Mouse (Mus musculus) liver, embryonic 14.5 days (tissue): ENCODE measurements around the gene Atp6v0a1. TPM values are rescaled to one million over a fixed set of nuclear protein-coding genes. Genes with fewer than 3 reads are reported as not detected.

Experiments used
- ATAC-seq: fragments of 200-750 bp; cut with Nextera tagmentation; 2 replicates; pipeline ENCODE4 v1.8.0; 2017; ENCODE audit warnings: moderate number of reproducible peaks, mild to moderate bottlenecking, moderate library complexity; ENCODE audit not compliant: insufficient read depth
- DNase-seq, 3 experiments: peaks; one replicate each; pipeline ENCODE4 v3.0.0-alpha.2; 2012 to 2013; ENCODE audit warnings: low read depth in 3 of 3, low spot score in 3 of 3
- H3K27ac ChIP-seq: fragments of 300-500 bp; sonication (generic); 2 replicates; pipeline ENCODE4 v1.5.1; 2014; ENCODE audit warnings: moderate library complexity, mild to moderate bottlenecking, control low read depth, inconsistent platforms
- H3K27me3 ChIP-seq: fragments of 300-500 bp; sonication (generic); 2 replicates; pipeline ENCODE4 v1.6.1; 2014; ENCODE audit warnings: mild to moderate bottlenecking, low read length, moderate library complexity; ENCODE audit not compliant: control insufficient read depth, insufficient read depth
- H3K36me3 ChIP-seq: fragments of 300-500 bp; sonication (generic); replicated peaks from 2 replicates; pipeline ENCODE4 v1.6.1; 2014; ENCODE audit warnings: low read depth; ENCODE audit not compliant: control insufficient read depth, insufficient read depth
- H3K4me1 ChIP-seq, 2 experiments: fragments of 200-500 bp in 1 of 2; fragments of 300-500 bp in 1 of 2; sonication (generic) in 1 of 2; replicated peaks; 2 replicates each; pipeline ENCODE4 v1.6.1; 2012 to 2014; ENCODE audit warnings: antibody characterized with exemption in 1 of 2, inconsistent platforms in 1 of 2, low read length in 1 of 2; ENCODE audit not compliant: control insufficient read depth in 2 of 2, insufficient read depth in 2 of 2
- H3K4me2 ChIP-seq: fragments of 300-500 bp; sonication (generic); 2 replicates; pipeline ENCODE4 v1.6.1; 2014; ENCODE audit warnings: low read depth, mild to moderate bottlenecking, control low read depth, moderate library complexity
- H3K4me3 ChIP-seq, 2 experiments: fragments of 200-500 bp in 1 of 2; fragments of 300-500 bp in 1 of 2; sonication (generic) in 1 of 2; 2 replicates each; pipeline ENCODE4 v1.5.1; 2012 to 2014; ENCODE audit warnings: low read depth in 2 of 2, low read length in 2 of 2, mild to moderate bottlenecking in 2 of 2, control low read depth in 1 of 2, inconsistent platforms in 1 of 2, moderate library complexity in 1 of 2; ENCODE audit not compliant: insufficient read depth in 1 of 2
- H3K9ac ChIP-seq: fragments of 300-500 bp; sonication (generic); replicated peaks from 2 replicates; pipeline ENCODE4 v1.6.1; 2014; ENCODE audit warnings: mild to moderate bottlenecking, control low read depth, moderate library complexity
- H3K9me3 ChIP-seq: fragments of 300-500 bp; sonication (generic); 2 replicates; pipeline ENCODE4 v1.6.1; 2016; ENCODE audit warnings: low read length, mixed read lengths; ENCODE audit not compliant: control insufficient read depth
- CTCF ChIP-seq: IDR thresholded peaks from 2 replicates; pipeline ENCODE4 v1.5.1; 2016; ENCODE audit warnings: antibody characterized with exemption, low read depth, control low read depth
- EP300 ChIP-seq: IDR thresholded peaks from 2 replicates; pipeline ENCODE4 v1.6.1; 2016; ENCODE audit warnings: antibody characterized with exemption, low read depth
- WGBS: fragments of 180-500 bp; shearing (Covaris S2); extraction: QIAGEN DNeasy Blood & Tissue Kit; methylation state at CpG from one replicate; pipeline ENCODE4 v1.1.7; 2014; ENCODE audit not compliant: insufficient replicate concordance; 5-methylcytosine and 5-hydroxymethylcytosine counted together
- polyA plus RNA-seq, 2 experiments: library from polyadenylated mRNA; depleted of rRNA in 1 of 2; stranded (reverse) in 1 of 2; unstranded in 1 of 2; fragments of >200 nt; fragmentation: Nextera tagmentation in 1 of 2; extraction: Ambion mirVana in 1 of 2; gene quantifications; 2 replicates each; pipeline versions ENCODE4 v1.2.1 to v1.2.3; 2012 to 2014

The Atp6v0a1 gene
- polyA plus RNA-seq, 2 experiments = 29.5 to 37.8 TPM

- Histone ChIP-seq H3K27me3 (no peaks in the 10 kb centered on the region), H3K9me3 (no peaks in the 10 kb centered on the region), H3K9ac (no peak overlapping the region), H3K36me3 (peaks cover 43% of the 10 kb centered on the region), H3K27ac (no peak overlapping the region), H3K4me1 (peaks cover 27 to 40% of the 10 kb centered on the region in 2 experiments), H3K4me3 (no peak overlapping the region), H3K4me2 (no peak overlapping the region)
- DNase-seq (no peak), ATAC-seq (no peak)
- 87% methylated on average over 5 of the region's 5 CpGs for WGBS
- TF ChIP-seq CTCF (no peak), EP300 (no peak)
Observed at GRCm38 (mm10) chr11:101061049-101061448, 51.8 kb downstream of the Atp6v0a1 start.

- Histone ChIP-seq H3K4me3 (no peak overlapping the region), H3K27me3 (no peaks in the 10 kb centered on the region), H3K9ac (no peak overlapping the region; the same call in 1 of the 2 replicates), H3K4me2 (peak overlapping the region; percentile 65; the same call in 1 of the 2 replicates), H3K27ac (peak overlapping the region; percentile 97), H3K4me1 (peaks cover 32 to 49% of the 10 kb centered on the region in 2 experiments), H3K36me3 (peaks cover 31% of the 10 kb centered on the region), H3K9me3 (no peaks in the 10 kb centered on the region)
- DNase-seq (no peak), ATAC-seq (no peak)
- no peak for TF ChIP-seq EP300
- TF ChIP-seq CTCF = peak; percentile 58
- 73% methylated on average over 12 of the region's 12 CpGs for WGBS
Observed at GRCm38 (mm10) chr11:101062165-101062884, 53.1 kb downstream of the Atp6v0a1 start.

DNA sequence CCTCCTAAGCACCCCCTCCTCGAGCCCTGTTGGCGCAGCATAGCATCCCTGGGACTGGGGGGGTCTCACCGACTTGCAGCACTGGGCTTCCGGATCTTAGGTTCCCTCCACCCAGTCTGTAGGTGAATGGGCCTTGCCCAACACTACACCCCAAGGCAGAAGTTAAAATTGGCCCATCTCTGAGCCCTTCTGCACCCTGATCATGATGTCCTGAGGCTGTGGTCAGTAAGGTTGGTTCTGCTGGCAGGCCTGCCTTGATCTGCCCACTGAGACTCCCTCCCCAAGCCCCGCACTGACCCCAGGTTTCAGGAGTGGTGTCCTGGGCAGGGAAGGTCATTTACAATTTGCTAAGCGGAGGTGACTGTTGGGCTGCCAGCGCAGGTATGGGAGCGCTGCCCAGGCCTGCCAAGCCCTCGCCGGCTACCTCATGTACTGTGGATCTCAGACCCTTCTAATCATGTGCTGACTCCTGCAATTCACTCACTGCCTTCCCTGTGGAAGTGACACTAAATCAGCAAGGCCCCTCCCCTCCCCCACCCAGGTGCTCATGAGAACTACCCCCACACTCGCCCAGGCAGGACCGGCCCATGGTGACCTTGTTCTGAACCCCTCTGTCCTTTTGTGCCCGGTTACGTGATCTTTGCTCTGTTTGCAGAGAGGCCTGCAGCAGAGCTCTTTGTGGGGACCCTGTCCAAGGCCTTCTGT is 53.9 kb downstream of the Atp6v0a1 start:
- Histone ChIP-seq H3K4me3 (peak overlapping the region in 1 of 2 experiments; percentile 13; a peak in 1 of 4 replicates), H3K4me1 (peaks cover 32 to 49% of the 10 kb centered on the region in 2 experiments)

GRCm38 (mm10) chr11:101063676-101064327 is 54.5 kb downstream of the Atp6v0a1 start:
- Histone ChIP-seq H3K9me3 (no peaks in the 10 kb centered on the region), H3K4me3 (peak overlapping the region in 1 of 2 experiments; percentile 13; a peak in 1 of 4 replicates), H3K36me3 (peaks cover 28% of the 10 kb centered on the region), H3K27ac (peak overlapping the region; percentile 97), H3K27me3 (peaks cover under 1% of the 10 kb centered on the region), H3K9ac (peak overlapping the region; percentile 67), H3K4me1 (peaks cover 32 to 45% of the 10 kb centered on the region in 2 experiments), H3K4me2 (peak overlapping the region; percentile 65)
- WGBS = 1% methylated on average over 12 of the region's 12 CpGs
- ATAC-seq (peak; percentile 95), DNase-seq (peak; percentile 88 to 92 (median 90))
- peak; percentile 88 for TF ChIP-seq EP300
- TF ChIP-seq CTCF = no peak

More for the DNA sequence above, 53.9 kb downstream of the Atp6v0a1 start:
- Histone ChIP-seq H3K9ac (peak overlapping the region; percentile 67), H3K4me2 (peak overlapping the region; percentile 65), H3K27me3 (no peaks in the 10 kb centered on the region; the same call in 1 of the 2 replicates), H3K36me3 (peaks cover 28% of the 10 kb centered on the region), H3K9me3 (no peaks in the 10 kb centered on the region), H3K27ac (peak overlapping the region; percentile 97)
- DNase-seq (no peak), ATAC-seq (peak; percentile 9)
- no peak for TF ChIP-seq CTCF
- no peak for TF ChIP-seq EP300
- WGBS = 52% methylated on average over 14 of the region's 14 CpGs
